Comparison of ENCODE assay signal across 14 mouse cellular contexts in genomic region chr6:57811748-57812730, GRCm38 (mm10). TPM values are rescaled to one million over a fixed set of nuclear protein-coding genes. Genes with fewer than 3 reads are reported as not detected.
DNase-seq lines count a peak whose midpoint lies in the region; ATAC-seq and TF ChIP-seq lines count a peak whose summit lies in the region.
"Had no signal": no experiment of that assay in that cellular context is flagged by ENCODE, and none has a peak within 500 bp of the region (broad histone marks: within the 10 kb centered on the region; RNA-seq: fewer than 3 reads in every experiment).

No protein-coding gene starts in this region.

- H3K27me3 ChIP-seq in kidney, postnatal 0 days (ENCODE audit: insufficient read depth, low read length), result no peaks in the 10 kb centered on the region
- no peaks in the 10 kb centered on the region for H3K27me3 ChIP-seq in intestine, embryonic 14.5 days (replicated peaks; ENCODE audit: control insufficient read depth, insufficient read depth, low read length)
- no peaks in the 10 kb centered on the region for H3K27me3 ChIP-seq in splenic B cell, adult 2 months (ENCODE audit: control insufficient read depth, insufficient read depth, low read length, poor library complexity, severe bottlenecking)
- H3K27me3 ChIP-seq: lung, embryonic 15.5 days had no signal

- H3K4me1 ChIP-seq in kidney, postnatal 0 days (replicated peaks; ENCODE audit: insufficient read depth, low read length), result no peaks in the 10 kb centered on the region
- no peaks in the 10 kb centered on the region for H3K4me1 ChIP-seq in intestine, embryonic 14.5 days (replicated peaks; ENCODE audit: control insufficient read depth, insufficient read depth, low read length)
- H3K4me1 ChIP-seq: limb, embryonic 10.5 days; lung, embryonic 15.5 days had no signal

- no peak for TF ChIP-seq CTCF in kidney, postnatal 0 days (IDR thresholded peaks at IDR 0.05; ENCODE audit: low read depth)

- no peak overlapping the region for H3K9ac ChIP-seq in kidney, postnatal 0 days (ENCODE audit: low read depth, low read length)
- H3K9ac ChIP-seq in intestine, embryonic 14.5 days (ENCODE audit: low read length), result no peak overlapping the region
- H3K9ac ChIP-seq: lung, embryonic 15.5 days had no signal

- H3K27ac ChIP-seq in kidney, postnatal 0 days, result no peak overlapping the region
- no peak overlapping the region for H3K27ac ChIP-seq in intestine, embryonic 14.5 days (ENCODE audit: low read depth)
- H3K27ac ChIP-seq: limb, embryonic 10.5 days; lung, embryonic 15.5 days had no signal

- peak; percentile 34 for DNase-seq in kidney, postnatal 0 days (ENCODE audit: low spot score)
- no peak for DNase-seq in kidney, postnatal 10 days
- peak; percentile 70 for DNase-seq in Muller cell, postnatal 12 days (ENCODE audit: inconsistent ontology term)
- DNase-seq in intestine, embryonic 14.5 days (ENCODE audit: low spot score), result no peak
- DNase-seq in splenic B cell, adult 2 months (ENCODE audit: low read depth, low spot score), result peak; percentile 10
- DNase-seq in right cerebral cortex, postnatal 14 days, result no peak
- DNase-seq in layer of hippocampus, adult 11-12 months (ENCODE audit: low spot score), result no peak
- no peak for DNase-seq in urinary bladder, postnatal 4 days (ENCODE audit: low spot score in 2 of 2)
- DNase-seq: adrenal gland, adult 8-10 months; cerebellum, postnatal 36 days; heart, adult 18-20 months had no signal

- no peak overlapping the region for H3K4me3 ChIP-seq in kidney, postnatal 0 days (replicated peaks; ENCODE audit: low read depth, low read length)
- H3K4me3 ChIP-seq in intestine, embryonic 14.5 days (ENCODE audit: low read depth, low read length), result no peak overlapping the region
- H3K4me3 ChIP-seq: limb, embryonic 10.5 days; lung, embryonic 15.5 days had no signal

- no peak overlapping the region for H3K4me2 ChIP-seq in kidney, postnatal 0 days (ENCODE audit: low read length)
- H3K4me2 ChIP-seq in intestine, embryonic 14.5 days (ENCODE audit: low read length), result no peak overlapping the region
- H3K4me2 ChIP-seq: lung, embryonic 15.5 days had no signal

- ATAC-seq in kidney, postnatal 0 days (replicated peaks; ENCODE audit: low FRiP score, low read depth), result peak; percentile 77
- ATAC-seq in intestine, embryonic 14.5 days (replicated peaks; ENCODE audit: low FRiP score, low TSS enrichment, low read depth), result peak; percentile 89

- H3K36me3 ChIP-seq in kidney, postnatal 0 days (ENCODE audit: insufficient read depth, low read length), result no peaks in the 10 kb centered on the region
- H3K36me3 ChIP-seq in intestine, embryonic 14.5 days (ENCODE audit: control insufficient read depth, insufficient read depth, low read length), result no peaks in the 10 kb centered on the region
- H3K36me3 ChIP-seq in splenic B cell, adult 2 months (ENCODE audit: control insufficient read depth, insufficient read depth, low read length, poor library complexity, severe bottlenecking), result no peaks in the 10 kb centered on the region
- H3K36me3 ChIP-seq: lung, embryonic 15.5 days had no signal

- peaks cover 10% of the 10 kb centered on the region for H3K9me3 ChIP-seq in kidney, postnatal 0 days (replicated peaks; ENCODE audit: low read length)
- peaks cover 3% of the 10 kb centered on the region; the same call in 1 of the 2 replicates for H3K9me3 ChIP-seq in intestine, embryonic 14.5 days (ENCODE audit: control insufficient read depth, low read length)
- H3K9me3 ChIP-seq: limb, embryonic 10.5 days; lung, embryonic 15.5 days had no signal

- 53% methylated on average over 3 of the region's 3 CpGs for WGBS in kidney, postnatal 0 days
- WGBS in intestine, embryonic 14.5 days, result 69% methylated on average over 3 of the region's 3 CpGs

RNA-seq across cellular contexts. Expression of gene Vopp1, which starts 12.9 kb away (rescaled TPM):
- 26.2 and 27.0 TPM in 2 replicates for polyA plus RNA-seq in kidney, postnatal 0 days (2015; fragmentation: Nextera tagmentation; extraction: Ambion mirVana)
- 17.9 and 21.5 TPM in 2 replicates for polyA plus RNA-seq in intestine, embryonic 14.5 days (2014; fragmentation: Nextera tagmentation; extraction: Ambion mirVana)

RNA-seq across cellular contexts. Expression of gene Vmn1r21, which starts 38.1 kb away (rescaled TPM):
- not detected in 2 replicates for polyA plus RNA-seq in kidney, postnatal 0 days (2015; fragmentation: Nextera tagmentation; extraction: Ambion mirVana)
- polyA plus RNA-seq in intestine, embryonic 14.5 days (2014; fragmentation: Nextera tagmentation; extraction: Ambion mirVana), result not detected in 2 replicates
- polyA plus RNA-seq: heart, postnatal 0 days; limb, embryonic 10.5 days; lung, embryonic 15.5 days had no signal

Comparison
In these comparisons a context has a peak if more than half of its experiments do, and no peak if none do; other contexts are left out.
1. DNase-seq: peak in kidney, postnatal 0 days (single experiment), Muller cell, postnatal 12 days (single experiment) and splenic B cell, adult 2 months (single experiment); none in kidney, postnatal 10 days (single experiment), intestine, embryonic 14.5 days (single experiment), right cerebral cortex, postnatal 14 days (single experiment), layer of hippocampus, adult 11-12 months (single experiment) and urinary bladder, postnatal 4 days (0 of 2).